Mouse (Mus musculus): ENCODE results near the gene Galr3. TPM values are rescaled to one million over a fixed set of nuclear protein-coding genes. Genes with fewer than 3 reads are reported as not detected.

Galr3 gene
- polyA plus RNA-seq, 1 experiment from 2014 or later, result not detected

- Histone ChIP-seq H3K4me1 (peaks cover 14% of the 10 kb centered on the region), H3K9ac (peak within 1 kb of the TSS; percentile 80), H3K4me3 (peak within 1 kb of the TSS; percentile 83), H3K27ac (peak within 1 kb of the TSS; percentile 87), H3K36me3 (peaks cover 35% of the 10 kb centered on the region), H3K27me3 (no peaks in the 10 kb centered on the region), H3K4me2 (peak within 1 kb of the TSS; percentile 80), H3K9me3 (no peaks in the 10 kb centered on the region)
- under 1% methylated on average over 46 of the region's 49 CpGs for WGBS
- peak; percentile 85 for ATAC-seq (ENCODE audit: borderline replicate concordance, extremely low read depth, low FRiP score, low TSS enrichment)
Measured at GRCm38 (mm10) chr15:79074913-79075532, 33.3 kb downstream of the Galr3 start, which contains the start of gene Eif3l. Gene Eif3l, plus strand, starts transcription at chr15:79075179.

GRCm38 (mm10) chr15:79075658-79076365 is 34.1 kb downstream of the Galr3 start:
- peak overlapping the region; percentile 80 for H3K9ac ChIP-seq
- no peak for ATAC-seq (ENCODE audit: borderline replicate concordance, extremely low read depth, low FRiP score, low TSS enrichment)
- no peak overlapping the region for H3K27ac ChIP-seq
- no peaks in the 10 kb centered on the region for H3K27me3 ChIP-seq
- peaks cover 14% of the 10 kb centered on the region for H3K4me1 ChIP-seq
- H3K9me3 ChIP-seq, result no peaks in the 10 kb centered on the region
- 32% methylated on average over 15 of the region's 15 CpGs for WGBS
- peaks cover 41% of the 10 kb centered on the region for H3K36me3 ChIP-seq
- H3K4me3 ChIP-seq, result peak overlapping the region; percentile 83
- H3K4me2 ChIP-seq, result peak overlapping the region; percentile 80

- Histone ChIP-seq H3K27ac (no peak overlapping the region), H3K9me3 (no peaks in the 10 kb centered on the region), H3K36me3 (peaks cover 78% of the 10 kb centered on the region), H3K4me2 (no peak overlapping the region), H3K4me3 (no peak overlapping the region), H3K27me3 (no peaks in the 10 kb centered on the region), H3K4me1 (peaks cover 10% of the 10 kb centered on the region), H3K9ac (no peak overlapping the region)
- 95% methylated on average over 7 of the region's 7 CpGs for WGBS
- no peak for ATAC-seq (ENCODE audit: borderline replicate concordance, extremely low read depth, low FRiP score, low TSS enrichment)
Measured at GRCm38 (mm10) chr15:79079567-79079966, 37.9 kb downstream of the Galr3 start.

GRCm38 (mm10) chr15:79092284-79092683 is 50.6 kb downstream of the Galr3 start:
- Histone ChIP-seq H3K27me3 (no peaks in the 10 kb centered on the region), H3K36me3 (peaks cover 83% of the 10 kb centered on the region), H3K27ac (no peak overlapping the region), H3K9ac (no peak overlapping the region), H3K4me2 (no peak overlapping the region), H3K4me1 (peaks cover 20% of the 10 kb centered on the region), H3K9me3 (no peaks in the 10 kb centered on the region), H3K4me3 (no peak overlapping the region)
- WGBS, result 82% methylated on average over 6 of the region's 6 CpGs
- ATAC-seq (ENCODE audit: borderline replicate concordance, extremely low read depth, low FRiP score, low TSS enrichment), result no peak

Small RNAs within 50 kb of the gene (microRNA-seq; reads per million reads assigned to microRNA genes)
- not detected for gene Mir6956

Other genes with a start within 250 kb of the Galr3 start
- 7.1 and 7.6 TPM in 2 replicates for gene Card10, start 238.8 kb upstream of the Galr3 start, polyA plus RNA-seq (2015; fragmentation: Nextera tagmentation; extraction: Ambion mirVana)
- gene Cdc42ep1, start 199.3 kb upstream of the Galr3 start, polyA plus RNA-seq (2015; fragmentation: Nextera tagmentation; extraction: Ambion mirVana), result 105 and 109 TPM in 2 replicates
- gene Lgals2, start 186.4 kb upstream of the Galr3 start, polyA plus RNA-seq (2015; fragmentation: Nextera tagmentation; extraction: Ambion mirVana), result 0.69 and 0.72 TPM in 2 replicates
- 54.0 and 56.2 TPM in 2 replicates for gene Gga1, start 164.7 kb upstream of the Galr3 start, polyA plus RNA-seq (2015; fragmentation: Nextera tagmentation; extraction: Ambion mirVana)
- gene Gm49510, start 142.2 kb upstream of the Galr3 start, polyA plus RNA-seq (2015; fragmentation: Nextera tagmentation; extraction: Ambion mirVana), result 0.18 and 0.60 TPM in 2 replicates
- gene Sh3bp1, start 142.1 kb upstream of the Galr3 start, polyA plus RNA-seq (2015; fragmentation: Nextera tagmentation; extraction: Ambion mirVana), result 31.9 and 35.5 TPM in 2 replicates
- gene Pdxp, start 128.0 kb upstream of the Galr3 start, polyA plus RNA-seq (2015; fragmentation: Nextera tagmentation; extraction: Ambion mirVana), result 13.3 and 13.8 TPM in 2 replicates
- 804 and 851 TPM in 2 replicates for gene Lgals1, start 115.2 kb upstream of the Galr3 start, polyA plus RNA-seq (2015; fragmentation: Nextera tagmentation; extraction: Ambion mirVana)
- 46.9 and 47.8 TPM in 2 replicates for gene Nol12, start 107.0 kb upstream of the Galr3 start, polyA plus RNA-seq (2015; fragmentation: Nextera tagmentation; extraction: Ambion mirVana)
- 39.2 and 44.9 TPM in 2 replicates for gene Triobp, start 94.2 kb upstream of the Galr3 start, polyA plus RNA-seq (2015; fragmentation: Nextera tagmentation; extraction: Ambion mirVana)
- gene H1f0, start 13.4 kb upstream of the Galr3 start, polyA plus RNA-seq (2015; fragmentation: Nextera tagmentation; extraction: Ambion mirVana), result 560 and 562 TPM in 2 replicates
- gene Ankrd54, start 21.0 kb downstream of the Galr3 start, polyA plus RNA-seq (2015; fragmentation: Nextera tagmentation; extraction: Ambion mirVana), result 57.0 and 61.0 TPM in 2 replicates
- gene Eif3l, start 33.3 kb downstream of the Galr3 start, polyA plus RNA-seq (2015; fragmentation: Nextera tagmentation; extraction: Ambion mirVana), result 223 and 225 TPM in 2 replicates
- 7.5 and 8.8 TPM in 2 replicates for gene Micall1, start 67.0 kb downstream of the Galr3 start, polyA plus RNA-seq (2015; fragmentation: Nextera tagmentation; extraction: Ambion mirVana)
- gene Polr2f, start 99.1 kb downstream of the Galr3 start, polyA plus RNA-seq (2015; fragmentation: Nextera tagmentation; extraction: Ambion mirVana), result 240 and 281 TPM in 2 replicates
- gene 1700088E04Rik, start 99.4 kb downstream of the Galr3 start, polyA plus RNA-seq (2015; fragmentation: Nextera tagmentation; extraction: Ambion mirVana), result 9.9 and 10.8 TPM in 2 replicates
- gene Sox10, start 123.4 kb downstream of the Galr3 start, polyA plus RNA-seq (2015; fragmentation: Nextera tagmentation; extraction: Ambion mirVana), result 0.65 and 0.92 TPM in 2 replicates
- gene Pick1, start 187.3 kb downstream of the Galr3 start, polyA plus RNA-seq (2015; fragmentation: Nextera tagmentation; extraction: Ambion mirVana), result 35.1 and 42.8 TPM in 2 replicates
- 0.31 and 0.46 TPM in 2 replicates for gene Gm49486, start 187.5 kb downstream of the Galr3 start, polyA plus RNA-seq (2015; fragmentation: Nextera tagmentation; extraction: Ambion mirVana)
- gene Slc16a8, start 212.9 kb downstream of the Galr3 start, polyA plus RNA-seq (2015; fragmentation: Nextera tagmentation; extraction: Ambion mirVana), result 0.21 and 0.24 TPM in 2 replicates
- gene Baiap2l2, start 243.7 kb downstream of the Galr3 start, polyA plus RNA-seq (2015; fragmentation: Nextera tagmentation; extraction: Ambion mirVana), result 3.1 and 4.4 TPM in 2 replicates